Mouse (Mus musculus) v-Abl transformed pro-B cells (cell line): ENCODE data around the gene Armh3.
"Not testable (repeated sequence)": the region's sequence is repeated elsewhere in the genome, so short reads cannot be mapped to it uniquely, and the experiment has no call there.

ENCODE experiments used
- in situ Hi-C, 2 experiments: fragments of 400-800 bp; cut with MboI; formaldehyde crosslinking; loops; one replicate each; pipeline ENCODE4 v1.15.1; 2025; ENCODE audit not compliant: unreplicated experiment in 2 of 2

The Armh3 gene

DNA sequence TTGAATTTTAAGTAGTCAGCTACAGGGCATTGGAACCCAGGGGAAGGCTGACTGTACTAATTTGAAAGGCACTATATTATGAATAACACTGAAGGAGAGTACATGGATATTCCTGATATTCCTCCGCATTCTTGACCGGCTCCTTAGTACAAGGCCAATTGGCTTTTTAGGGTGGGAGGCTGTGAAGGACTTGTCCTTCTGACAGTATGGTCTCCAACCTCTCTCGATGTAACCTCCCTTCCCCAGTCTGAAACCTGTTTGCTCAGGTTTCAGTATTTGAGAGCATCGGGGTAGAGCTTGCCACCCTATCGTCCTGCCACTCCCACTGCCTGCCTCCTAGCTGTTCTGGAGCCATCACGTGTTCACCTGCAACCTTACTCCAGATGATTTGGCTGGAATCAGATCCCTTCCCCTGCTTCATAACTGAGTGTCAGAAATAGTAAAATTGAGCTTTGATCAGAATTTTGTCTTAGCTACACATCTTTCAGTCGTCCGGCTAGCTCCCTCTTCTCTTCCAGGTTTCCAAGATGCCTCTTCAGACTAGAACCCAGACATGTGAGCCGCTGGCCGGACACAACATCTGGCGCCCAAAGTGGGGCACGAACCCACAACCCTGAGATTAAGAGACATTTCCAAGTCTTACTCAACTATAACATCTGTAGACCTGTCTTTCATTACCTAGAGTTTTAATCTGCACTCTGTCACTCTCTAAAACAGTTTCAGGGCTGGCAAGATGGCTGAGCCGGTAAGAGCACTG lies 4.1 kb downstream of the Armh3 start:
- in situ Hi-C loops = no loop called here

- in situ Hi-C loops = not testable (repeated sequence)
Measured at GRCm38 (mm10) chr19:45993441-45993840, 4.8 kb downstream of the Armh3 start.

- in situ Hi-C loops = no loop called here
Measured at GRCm38 (mm10) chr19:45991171-45991570, 7.1 kb downstream of the Armh3 start.

- in situ Hi-C loops = no loop called here
Measured at GRCm38 (mm10) chr19:45988238-45988637, 10.1 kb downstream of the Armh3 start.

GRCm38 (mm10) chr19:45984379-45984778 lies 13.9 kb downstream of the Armh3 start:
- in situ Hi-C loops = no loop called here

GRCm38 (mm10) chr19:45960770-45961169 lies 37.5 kb downstream of the Armh3 start:
- in situ Hi-C loops = no loop called here

- in situ Hi-C loops = loop anchor here in 1 of 2 experiments (5.0 to 10.0 kb wide), 2 partner anchors 112 to 739 kb away; no protein-coding TSS in a partner anchor
Measured at GRCm38 (mm10) chr19:45956736-45957135, 41.6 kb downstream of the Armh3 start.

DNA sequence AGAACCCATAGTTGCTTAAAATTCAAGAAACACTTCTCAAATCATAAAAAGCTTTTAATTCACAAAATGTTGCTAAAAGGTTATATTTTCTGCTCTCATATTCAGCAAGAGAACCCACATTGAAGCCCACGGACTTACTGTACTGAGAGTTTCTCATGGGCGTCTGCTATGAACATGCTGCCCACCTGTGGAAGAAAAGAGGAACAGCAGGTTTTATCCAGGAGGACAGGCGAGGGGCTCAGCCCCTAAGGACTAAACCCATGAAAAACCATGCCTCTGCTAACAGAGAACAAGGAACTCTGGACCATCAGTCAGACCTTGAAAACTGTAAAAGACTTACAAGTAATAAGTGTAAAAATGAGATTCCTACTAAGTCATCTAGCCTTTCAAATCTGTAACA lies 45.0 kb downstream of the Armh3 start:
- in situ Hi-C loops = loop anchor here (5.0 to 10.0 kb wide), 4 partner anchors 64 to 141 kb away; no protein-coding TSS in a partner anchor

- in situ Hi-C loops = no loop called here
Measured at GRCm38 (mm10) chr19:45949236-45949635, 49.1 kb downstream of the Armh3 start.

- in situ Hi-C loops = no loop called here
Measured at GRCm38 (mm10) chr19:45947764-45948163, 50.5 kb downstream of the Armh3 start.

DNA sequence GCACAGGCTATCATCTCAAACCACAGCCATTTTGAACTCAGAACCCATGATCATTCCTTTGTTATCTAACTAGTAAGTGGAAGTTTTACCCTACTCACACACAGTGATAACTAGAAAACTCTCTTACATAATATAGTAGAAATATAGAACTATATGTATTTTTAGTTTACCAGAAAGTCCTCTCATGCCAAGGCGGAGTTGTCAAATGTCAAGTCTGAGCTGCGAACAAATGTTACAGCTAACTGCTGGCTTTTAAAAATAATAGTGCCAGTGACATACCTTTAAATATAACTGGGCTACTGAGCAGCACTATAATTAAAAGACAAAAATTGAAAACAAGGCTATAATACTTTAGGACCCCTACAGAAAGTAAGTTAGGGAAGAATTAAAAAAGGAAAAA lies 51.0 kb downstream of the Armh3 start:
- in situ Hi-C loops = no loop called here

- in situ Hi-C loops = no loop called here
Measured at GRCm38 (mm10) chr19:45946541-45946940, 51.7 kb downstream of the Armh3 start.

GRCm38 (mm10) chr19:45945986-45946385 lies 52.3 kb downstream of the Armh3 start:
- in situ Hi-C loops = no loop called here

DNA sequence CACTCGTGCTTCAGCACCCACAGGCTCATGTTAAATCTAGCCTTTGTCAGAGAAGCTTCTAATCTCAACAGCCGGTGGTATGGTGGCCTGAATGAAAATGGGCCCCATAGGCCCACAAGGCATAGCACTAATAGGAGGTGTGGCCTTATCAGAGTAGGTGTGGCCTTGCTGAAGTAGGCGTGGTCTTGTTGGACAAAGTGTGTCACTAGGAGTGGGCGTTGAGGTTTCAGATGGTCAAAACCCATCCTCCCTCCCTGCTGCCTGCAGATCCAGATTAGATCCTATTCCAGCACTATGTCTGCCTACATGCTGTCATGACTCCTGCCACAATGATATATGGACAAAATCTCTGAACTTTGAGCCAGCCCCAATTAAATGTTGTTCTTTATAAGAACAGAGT lies 54.5 kb downstream of the Armh3 start:
- in situ Hi-C loops = no loop called here

- in situ Hi-C loops = no loop called here
Measured at GRCm38 (mm10) chr19:45938064-45938463, 60.2 kb downstream of the Armh3 start.

DNA sequence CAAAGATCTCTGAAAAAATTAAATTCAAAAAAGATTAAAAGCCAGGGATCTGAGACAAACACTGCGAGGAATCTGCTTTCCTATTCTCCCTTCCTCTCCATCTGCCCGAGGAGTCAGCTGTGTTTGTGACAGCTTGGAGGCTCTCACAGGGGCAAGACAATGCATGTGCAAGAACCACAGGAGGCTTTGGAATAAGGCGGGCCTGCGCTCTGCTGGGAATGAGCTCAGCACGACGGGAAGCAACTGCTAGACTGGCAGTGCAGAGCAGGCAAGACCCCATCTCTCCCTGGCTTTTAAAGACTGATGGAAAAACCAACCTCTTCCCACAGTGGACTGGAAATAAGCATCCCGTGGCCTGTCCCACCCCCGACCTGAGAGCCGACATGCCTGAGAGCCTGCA lies 60.8 kb downstream of the Armh3 start:
- in situ Hi-C loops = no loop called here

GRCm38 (mm10) chr19:45927236-45927635 lies 71.1 kb downstream of the Armh3 start:
- in situ Hi-C loops = no loop called here

DNA sequence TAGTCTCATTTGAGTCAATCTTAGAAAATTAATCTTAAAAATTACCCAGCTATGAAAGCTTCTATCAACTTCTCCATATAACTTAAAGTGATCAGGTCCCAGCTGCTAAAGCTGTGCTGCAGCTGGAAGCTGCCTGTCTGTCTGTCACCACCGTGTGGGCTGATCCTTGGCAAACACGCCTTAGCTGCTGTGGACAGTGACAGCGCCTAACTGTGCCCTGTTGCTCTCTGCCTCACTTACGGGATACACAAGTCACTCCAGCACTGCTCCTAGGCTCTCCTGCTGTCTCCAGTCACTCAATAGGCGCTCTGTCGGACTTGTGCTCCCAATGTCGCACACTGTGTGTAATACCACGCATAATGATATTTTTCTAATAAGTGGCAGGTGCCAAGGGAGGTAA lies 71.9 kb downstream of the Armh3 start:
- in situ Hi-C loops = no loop called here

GRCm38 (mm10) chr19:45920299-45921090 lies 77.8 kb downstream of the Armh3 start:
- in situ Hi-C loops = no loop called here

DNA sequence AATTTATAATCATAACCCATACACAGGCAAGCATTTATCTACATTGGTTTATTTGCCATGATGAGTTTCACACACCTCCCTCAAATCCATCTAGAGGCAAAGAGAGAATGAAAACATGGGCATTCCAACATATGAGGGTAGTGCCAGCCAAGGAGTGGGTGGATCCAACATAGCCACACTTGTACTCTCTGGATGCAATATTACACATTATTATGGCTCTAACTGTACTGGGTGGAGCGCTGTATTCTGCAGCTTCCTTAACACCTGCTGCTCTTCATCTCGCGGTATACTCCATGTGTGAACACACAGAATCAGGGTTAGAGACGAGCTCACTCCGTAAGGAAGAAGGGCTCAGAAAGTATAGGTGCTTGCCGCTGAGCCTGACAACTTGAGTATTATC lies 79.9 kb downstream of the Armh3 start:
- in situ Hi-C loops = no loop called here

DNA sequence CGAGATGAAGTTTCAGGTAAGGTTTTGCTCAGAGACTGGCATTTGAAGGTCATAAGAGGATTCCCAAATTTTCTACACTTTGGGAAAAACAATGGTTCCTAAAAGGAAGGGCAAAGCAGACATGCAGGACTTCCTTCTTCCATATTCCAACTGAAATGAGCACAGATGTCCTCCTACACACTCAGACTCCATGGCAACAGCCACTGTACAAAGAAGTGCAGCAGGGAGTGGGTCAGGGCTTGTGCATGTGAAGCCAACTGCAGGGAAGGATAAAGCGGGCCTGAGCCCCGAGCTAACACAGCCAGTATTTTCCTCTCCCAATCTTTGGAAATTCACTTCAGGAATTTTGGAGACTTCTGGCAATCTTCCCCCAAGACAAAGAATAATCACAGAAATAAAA lies 80.4 kb downstream of the Armh3 start:
- in situ Hi-C loops = no loop called here

- in situ Hi-C loops = no loop called here
Measured at GRCm38 (mm10) chr19:45916461-45916860, 81.8 kb downstream of the Armh3 start.
